Mouse (Mus musculus): ENCODE measurements around the gene Trim28.

GRCm38 (mm10) chr7:13037901-13038555 is 39.1 kb downstream of the Trim28 start, which contains the start of gene Ube2m:
- no peak for TF ChIP-seq CTCF (IDR thresholded peaks at IDR 0.05 in 2 of 3, conservative IDR thresholded peaks at IDR 0.05 in 1 of 3; ENCODE audit: control insufficient read depth in 1 of 3, insufficient read depth in 1 of 3, low read depth in 2 of 3, low read length in 3 of 3, poor library complexity in 1 of 3, severe bottlenecking in 1 of 3)
- no peak for TF ChIP-seq BHLHE40 (IDR thresholded peaks at IDR 0.05; ENCODE audit: borderline replicate concordance, low read depth, low read length)
- TF ChIP-seq ZC3H11A (IDR thresholded peaks at IDR 0.05; ENCODE audit: low read depth, low read length) = no peak
- TF ChIP-seq POLR2A (IDR thresholded peaks at IDR 0.05; ENCODE audit: control insufficient read depth in 1 of 2, insufficient read depth in 1 of 2, low read depth in 1 of 2, low read length in 2 of 2, poor library complexity in 1 of 2) = peak; percentile 88 to 93
- peak; percentile 97 for TF ChIP-seq NRF1 (IDR thresholded peaks at IDR 0.05; ENCODE audit: insufficient read depth, low read depth, low read length, poor library complexity, severe bottlenecking)
- TF ChIP-seq E2F4 (IDR thresholded peaks at IDR 0.05; ENCODE audit: borderline replicate concordance, low read depth, low read length) = no peak
- TF ChIP-seq TBP (IDR thresholded peaks at IDR 0.05; ENCODE audit: low read depth, low read length) = peak; percentile 58
- TF ChIP-seq MAX (IDR thresholded peaks at IDR 0.05; ENCODE audit: low read length) = peak; percentile 67; the same call in 1 of the 2 replicates

Data from MEL (cell line).